Mouse (Mus musculus): ENCODE results near the gene Vps26b. TPM values are rescaled to one million over a fixed set of nuclear protein-coding genes. Genes with fewer than 3 reads are reported as not detected.
A peak's percentile ranks its signal among the peaks of the same experiment; 100 is the strongest.

The Vps26b gene
- total and polyA plus RNA-seq, 2 experiments from 2014 or later = 12.6 to 34.4 TPM

- Histone ChIP-seq H3K4me3 (ENCODE audit: low read depth, low read length) (no peak overlapping the region), H3K9me3 (replicated peaks; ENCODE audit: control insufficient read depth, low read length) (no peaks in the 10 kb centered on the region), H3K27me3 (ENCODE audit: control insufficient read depth, insufficient read depth, low read length) (no peaks in the 10 kb centered on the region), H3K4me2 (ENCODE audit: low read depth, low read length) (no peak overlapping the region), H3K4me1 (ENCODE audit: control insufficient read depth, insufficient read depth) (no peaks in the 10 kb centered on the region), H3K36me3 (replicated peaks; ENCODE audit: control insufficient read depth, insufficient read depth, low read length) (peaks cover 71% of the 10 kb centered on the region), H3K9ac (replicated peaks; ENCODE audit: low read depth, low read length) (no peak overlapping the region), H3K27ac (ENCODE audit: low read depth) (no peak overlapping the region)
- ATAC-seq (ENCODE audit: insufficient read depth, low read depth) = no peak
- no peak for DNase-seq (ENCODE audit: low spot score)
- WGBS = 67% methylated on average over 9 of the region's 9 CpGs
- TF ChIP-seq EP300 (IDR thresholded peaks at IDR 0.05; ENCODE audit: low read depth) (no peak), CTCF (IDR thresholded peaks at IDR 0.05; ENCODE audit: low read depth) (peak; percentile 22)
Observed at GRCm38 (mm10) chr9:26977754-26978153, 52.1 kb downstream of the Vps26b start.

Other genes starting within 250 kb of the Vps26b start
- gene Glb1l2, start 223.6 kb downstream of the Vps26b start, total RNA-seq (2014; rRNA removed; ENCODE audit: low replicate concordance) = 0.23 TPM in 2 replicates
- gene Glb1l2, start 223.6 kb downstream of the Vps26b start, polyA plus RNA-seq (2015; fragmentation: Nextera tagmentation; extraction: Ambion mirVana) = 0.30 and 0.45 TPM in 2 replicates
- gene Glb1l3, start 169.2 kb downstream of the Vps26b start, total RNA-seq (2014; rRNA removed; ENCODE audit: low replicate concordance) = not detected in 2 replicates
- gene Glb1l3, start 169.2 kb downstream of the Vps26b start, polyA plus RNA-seq (2015; fragmentation: Nextera tagmentation; extraction: Ambion mirVana) = not detected in 2 replicates
- not detected in 2 replicates for gene Gm1110, start 107.0 kb downstream of the Vps26b start, total RNA-seq (2014; rRNA removed; ENCODE audit: low replicate concordance)
- gene Gm1110, start 107.0 kb downstream of the Vps26b start, polyA plus RNA-seq (2015; fragmentation: Nextera tagmentation; extraction: Ambion mirVana) = 0.15 and 0.18 TPM in 2 replicates
- 33.7 and 45.9 TPM in 2 replicates for gene Acad8, start 30.5 kb downstream of the Vps26b start, total RNA-seq (2014; rRNA removed; ENCODE audit: low replicate concordance)
- gene Acad8, start 30.5 kb downstream of the Vps26b start, polyA plus RNA-seq (2015; fragmentation: Nextera tagmentation; extraction: Ambion mirVana) = 40.3 and 40.5 TPM in 2 replicates
- gene Thyn1, start 30.4 kb downstream of the Vps26b start, total RNA-seq (2014; rRNA removed; ENCODE audit: low replicate concordance) = 12.9 and 23.2 TPM in 2 replicates
- 74.9 and 77.7 TPM in 2 replicates for gene Thyn1, start 30.4 kb downstream of the Vps26b start, polyA plus RNA-seq (2015; fragmentation: Nextera tagmentation; extraction: Ambion mirVana)
- gene Ncapd3, start 110 bp upstream of the Vps26b start, total RNA-seq (2014; rRNA removed; ENCODE audit: low replicate concordance) = 23.7 and 36.8 TPM in 2 replicates
- 10.4 and 10.5 TPM in 2 replicates for gene Ncapd3, start 110 bp upstream of the Vps26b start, polyA plus RNA-seq (2015; fragmentation: Nextera tagmentation; extraction: Ambion mirVana)
- 16.1 and 28.2 TPM in 2 replicates for gene Jam3, start 125.4 kb upstream of the Vps26b start, total RNA-seq (2014; rRNA removed; ENCODE audit: low replicate concordance)
- gene Jam3, start 125.4 kb upstream of the Vps26b start, polyA plus RNA-seq (2015; fragmentation: Nextera tagmentation; extraction: Ambion mirVana) = 25.5 and 25.7 TPM in 2 replicates

All from heart, postnatal 0 days (tissue).